Mouse (Mus musculus): ENCODE results near the gene Rbm12b1. TPM values are rescaled to one million over a fixed set of nuclear protein-coding genes. Genes with fewer than 3 reads are reported as not detected.
"Not testable (repeated sequence)": the region's sequence is repeated elsewhere in the genome, so short reads cannot be mapped to it uniquely, and the experiment has no call there.

The Rbm12b1 gene
- polyA plus RNA-seq (2012; rRNA removed) = 2.0 TPM in 2 replicates
- polyA plus RNA-seq (2014; fragmentation: Nextera tagmentation; extraction: Ambion mirVana) = 1.4 and 1.9 TPM in 2 replicates

DNA sequence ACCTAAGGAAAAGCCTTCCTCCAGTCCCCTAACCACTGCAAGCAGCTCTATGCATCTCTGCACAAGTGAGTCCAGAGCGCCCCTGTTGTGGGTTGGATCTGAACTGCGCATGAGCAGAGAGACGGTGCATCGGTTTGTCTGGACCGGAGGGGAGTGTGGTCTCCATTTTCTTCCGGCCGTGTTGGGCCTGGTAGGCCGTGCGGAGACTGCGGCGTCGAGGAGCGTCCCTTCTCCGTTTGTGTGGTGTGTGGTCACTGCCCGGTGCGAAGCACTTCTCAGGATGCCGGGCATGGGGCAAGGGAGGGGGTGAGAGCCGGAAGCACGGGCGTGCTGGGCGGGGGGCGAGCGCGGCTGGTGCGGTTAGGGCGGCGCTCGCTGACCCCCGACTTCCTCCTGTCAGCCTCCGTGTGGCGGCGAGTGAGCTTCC, at the start of gene Rbm12b1:
Gene Rbm12b1, plus strand, starts transcription at position 124 of the 427 bp plus-strand sequence.
- peak; percentile 39 to 41 (median 40) for DNase-seq (ENCODE audit: low read depth in 3 of 3, low spot score in 3 of 3)
- H3K27ac ChIP-seq; H3K36me3 ChIP-seq (replicated peaks; ENCODE audit: control insufficient read depth, insufficient read depth, low read depth); H3K27me3 ChIP-seq (ENCODE audit: control insufficient read depth, insufficient read depth, low read length); H3K4me1 ChIP-seq (replicated peaks; ENCODE audit: control insufficient read depth in 2 of 2, insufficient read depth in 2 of 2, low read length in 1 of 2); H3K9me3 ChIP-seq (ENCODE audit: control insufficient read depth, low read length): not testable (repeated sequence)
- 2% methylated on average over 17 of the region's 32 CpGs for WGBS (ENCODE audit: insufficient replicate concordance)
- Histone ChIP-seq H3K4me2 (ENCODE audit: low read depth) (peak within 1 kb of the TSS; percentile 56), H3K4me3 (ENCODE audit: insufficient read depth in 1 of 2, low read depth in 2 of 2, low read length in 2 of 2) (peak within 1 kb of the TSS; percentile 54 to 58), H3K9ac (replicated peaks) (peak within 1 kb of the TSS; percentile 43)
- peak; percentile 93 for ATAC-seq (ENCODE audit: insufficient read depth)

DNA sequence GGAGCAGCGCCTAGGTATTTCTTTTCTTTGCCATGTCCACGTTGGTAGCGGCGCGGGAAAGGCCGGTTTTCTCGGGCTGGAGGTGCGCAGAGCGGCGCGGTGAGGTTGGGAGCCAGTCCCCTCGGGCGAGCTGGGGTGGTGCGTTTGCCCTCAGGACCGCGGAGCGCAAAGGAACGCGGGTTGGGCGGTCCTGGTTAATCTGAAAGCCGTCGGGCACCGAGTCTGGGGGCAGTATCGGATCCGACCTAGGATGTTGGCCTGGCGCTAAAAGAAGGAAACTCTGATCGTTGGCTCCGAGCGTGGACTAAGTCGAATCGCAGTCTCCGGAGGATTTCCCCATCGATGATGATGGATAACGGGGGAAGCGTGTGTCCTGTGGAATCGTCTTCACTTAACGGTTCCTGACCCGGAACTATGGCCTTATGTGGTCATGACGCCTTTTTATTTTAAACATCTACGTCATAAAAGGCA, 563 bp downstream of the Rbm12b1 start:
- H3K9me3 ChIP-seq (ENCODE audit: control insufficient read depth, low read length); DNase-seq (ENCODE audit: low read depth in 3 of 3, low spot score in 3 of 3); H3K4me1 ChIP-seq (replicated peaks; ENCODE audit: control insufficient read depth in 2 of 2, insufficient read depth in 2 of 2, low read length in 1 of 2); H3K27ac ChIP-seq; H3K36me3 ChIP-seq (replicated peaks; ENCODE audit: control insufficient read depth, insufficient read depth, low read depth); H3K27me3 ChIP-seq (ENCODE audit: control insufficient read depth, insufficient read depth, low read length): not testable (repeated sequence)
- peak overlapping the region; percentile 18; the same call in 1 of the 2 replicates for H3K9ac ChIP-seq (replicated peaks)
- H3K4me2 ChIP-seq (ENCODE audit: low read depth) = peak overlapping the region; percentile 41
- ATAC-seq (ENCODE audit: insufficient read depth) = peak; percentile 89
- H3K4me3 ChIP-seq (ENCODE audit: insufficient read depth in 1 of 2, low read depth in 2 of 2, low read length in 2 of 2) = peak overlapping the region; percentile 46 to 58
- 13% methylated on average over 20 of the region's 40 CpGs for WGBS (ENCODE audit: insufficient replicate concordance)

DNA sequence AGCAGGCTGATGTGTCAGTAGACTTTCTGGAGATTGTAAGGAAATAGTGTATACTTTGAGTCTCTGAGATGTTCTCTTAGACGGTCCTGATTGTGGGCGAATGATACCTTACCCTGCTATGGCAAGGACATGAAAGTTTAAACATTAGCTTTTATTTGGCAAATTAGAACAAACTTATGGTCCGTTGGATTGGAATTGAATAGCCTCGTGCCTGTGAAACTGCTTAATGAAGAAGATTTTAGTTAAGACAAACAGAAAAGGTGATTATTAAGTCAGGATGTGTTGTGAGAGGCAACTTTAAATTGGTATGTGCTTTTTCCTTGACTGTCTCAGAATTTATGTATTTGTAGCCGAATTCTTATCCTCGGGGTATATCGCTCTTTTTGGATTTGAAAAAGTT, 1.5 kb downstream of the Rbm12b1 start:
- not testable (repeated sequence) for H3K9me3 ChIP-seq (ENCODE audit: control insufficient read depth, low read length); ATAC-seq (ENCODE audit: insufficient read depth); H3K27me3 ChIP-seq (ENCODE audit: control insufficient read depth, insufficient read depth, low read length); H3K4me1 ChIP-seq (replicated peaks; ENCODE audit: control insufficient read depth in 2 of 2, insufficient read depth in 2 of 2, low read length in 1 of 2); H3K4me3 ChIP-seq (ENCODE audit: insufficient read depth in 1 of 2, low read depth in 2 of 2, low read length in 2 of 2); H3K4me2 ChIP-seq (ENCODE audit: low read depth); H3K27ac ChIP-seq; H3K36me3 ChIP-seq (replicated peaks; ENCODE audit: control insufficient read depth, insufficient read depth, low read depth); H3K9ac ChIP-seq (replicated peaks); DNase-seq (ENCODE audit: low read depth in 3 of 3, low spot score in 3 of 3)
- WGBS (ENCODE audit: insufficient replicate concordance) = 73% methylated on average over 5 of the region's 7 CpGs

DNA sequence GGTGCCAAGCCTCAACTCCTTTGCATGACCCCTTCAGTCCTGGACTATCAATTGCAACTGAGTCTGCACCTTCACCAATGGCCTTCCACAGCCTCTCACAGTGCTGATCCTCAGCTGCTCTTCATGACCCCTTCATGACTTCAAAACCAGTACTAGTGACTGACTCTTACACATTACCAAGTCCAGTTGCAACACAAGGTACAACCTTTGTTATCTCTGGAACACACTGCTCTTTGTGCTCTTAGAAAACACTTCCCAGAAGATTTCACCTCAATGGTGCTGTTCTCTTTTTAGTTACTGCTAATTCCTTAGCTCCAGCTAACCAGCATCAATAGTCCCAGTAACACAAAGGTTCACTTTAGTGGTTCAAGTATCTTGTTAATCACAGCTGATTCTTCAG, 7.6 kb downstream of the Rbm12b1 start:
- no peaks in the 10 kb centered on the region for H3K27me3 ChIP-seq (ENCODE audit: control insufficient read depth, insufficient read depth, low read length)
- H3K27ac ChIP-seq = no peak overlapping the region
- TF ChIP-seq CTCF (IDR thresholded peaks at IDR 0.05; ENCODE audit: low read depth) (no peak), EP300 (IDR thresholded peaks at IDR 0.05; ENCODE audit: low read depth) (no peak)
- H3K9ac ChIP-seq (replicated peaks) = no peak overlapping the region
- H3K36me3 ChIP-seq (replicated peaks; ENCODE audit: control insufficient read depth, insufficient read depth, low read depth) = no peaks in the 10 kb centered on the region
- no peak for DNase-seq (ENCODE audit: low read depth in 3 of 3, low spot score in 3 of 3)
- no peaks in the 10 kb centered on the region for H3K4me1 ChIP-seq (replicated peaks; ENCODE audit: control insufficient read depth in 2 of 2, insufficient read depth in 2 of 2, low read length in 1 of 2)
- no peaks in the 10 kb centered on the region for H3K9me3 ChIP-seq (ENCODE audit: control insufficient read depth, low read length)
- H3K4me2 ChIP-seq (ENCODE audit: low read depth) = no peak overlapping the region
- H3K4me3 ChIP-seq (ENCODE audit: insufficient read depth in 1 of 2, low read depth in 2 of 2, low read length in 2 of 2) = no peak overlapping the region
- no peak for ATAC-seq (ENCODE audit: insufficient read depth)

DNA sequence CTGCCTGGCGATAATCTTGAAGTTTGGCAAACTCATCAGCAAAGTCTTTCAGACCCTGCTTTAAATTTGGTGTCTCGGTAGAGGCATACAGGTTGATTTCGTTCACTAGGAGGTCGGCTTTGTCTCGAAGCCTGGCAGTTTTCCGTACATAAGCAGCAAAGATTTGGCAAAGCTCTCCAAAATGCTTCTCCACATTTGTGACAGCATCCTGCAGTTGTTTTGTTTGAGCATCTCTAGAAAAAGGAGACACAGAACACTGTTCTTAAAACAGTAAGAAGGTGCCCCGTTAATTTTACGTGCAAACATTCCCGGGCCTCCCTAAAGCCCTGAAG, 30.9 kb downstream of the Rbm12b1 start:
- WGBS (ENCODE audit: insufficient replicate concordance) = 27% methylated on average over 9 of the region's 9 CpGs
- peaks cover 3% of the 10 kb centered on the region; the same call in 1 of the 2 replicates for H3K36me3 ChIP-seq (replicated peaks; ENCODE audit: control insufficient read depth, insufficient read depth, low read depth)
- H3K4me3 ChIP-seq (ENCODE audit: insufficient read depth in 1 of 2, low read depth in 2 of 2, low read length in 2 of 2) = peak overlapping the region; percentile 62 to 66
- H3K4me1 ChIP-seq (replicated peaks; ENCODE audit: control insufficient read depth in 2 of 2, insufficient read depth in 2 of 2, low read length in 1 of 2) = peaks cover 0 to 5% of the 10 kb centered on the region in 2 experiments; a peak in 2 of 4 replicates
- no peak for ATAC-seq (ENCODE audit: insufficient read depth)
- H3K9ac ChIP-seq (replicated peaks) = peak overlapping the region; percentile 50
- no peak for DNase-seq (ENCODE audit: low read depth in 3 of 3, low spot score in 3 of 3)
- TF ChIP-seq CTCF (IDR thresholded peaks at IDR 0.05; ENCODE audit: low read depth) (no peak), EP300 (IDR thresholded peaks at IDR 0.05; ENCODE audit: low read depth) (no peak)
- H3K9me3 ChIP-seq (ENCODE audit: control insufficient read depth, low read length) = no peaks in the 10 kb centered on the region
- H3K27ac ChIP-seq = no peak overlapping the region
- H3K27me3 ChIP-seq (ENCODE audit: control insufficient read depth, insufficient read depth, low read length) = no peaks in the 10 kb centered on the region
- H3K4me2 ChIP-seq (ENCODE audit: low read depth) = peak overlapping the region; percentile 71

All from liver, embryonic 14.5 days (tissue).